Mouse (Mus musculus) heart, postnatal 25 days (tissue): ENCODE data around the gene Agap1. TPM values are rescaled to one million over a fixed set of nuclear protein-coding genes. Genes with fewer than 3 reads are reported as not detected.

Source experiments
- DNase-seq: peaks from one replicate; pipeline ENCODE4 v3.0.0; 2022; ENCODE audit warnings: low spot score
- intact Hi-C: fragments of 180-260 bp; cut with DNase I; formaldehyde crosslinking; loops from one replicate; pipeline ENCODE4 v1.15.1; 2025
- total RNA-seq, 2 experiments: library from RNA; stranded (reverse); gene quantifications; 2 replicates each; pipeline ENCODE4 v1.2.3; 2021

Gene Agap1
- total RNA-seq, 2 experiments from 2014 or later: 62.8 to 65.5 TPM

GRCm38 (mm10) chr1:89680673-89681072, 226.1 kb downstream of the Agap1 start:
- intact Hi-C loops: no loop called here
- no peak for DNase-seq

GRCm38 (mm10) chr1:89688914-89689313, 234.3 kb downstream of the Agap1 start:
- DNase-seq: no peak
- intact Hi-C loops: no loop called here

GRCm38 (mm10) chr1:89689544-89690212, 235.1 kb downstream of the Agap1 start:
- no peak for DNase-seq
- intact Hi-C loops: no loop called here

- DNase-seq: no peak
- intact Hi-C loops: no loop called here
These were observed 236.5 kb downstream of the Agap1 start for GRCm38 (mm10) chr1:89691096-89691495.

- intact Hi-C loops: no loop called here
- DNase-seq: no peak
These were observed 237.8 kb downstream of the Agap1 start for GRCm38 (mm10) chr1:89692420-89692819.

GRCm38 (mm10) chr1:89694916-89695315, 240.3 kb downstream of the Agap1 start:
- intact Hi-C loops: no loop called here
- DNase-seq: no peak

GRCm38 (mm10) chr1:89697241-89697640, 242.6 kb downstream of the Agap1 start:
- intact Hi-C loops: no loop called here
- DNase-seq: no peak

GRCm38 (mm10) chr1:89700166-89700565, 245.6 kb downstream of the Agap1 start:
- no peak for DNase-seq
- intact Hi-C loops: no loop called here

GRCm38 (mm10) chr1:89701162-89701730, 246.6 kb downstream of the Agap1 start:
- DNase-seq: no peak
- intact Hi-C loops: no loop called here

- intact Hi-C loops: no loop called here
- DNase-seq: no peak
These were observed 248.7 kb downstream of the Agap1 start for GRCm38 (mm10) chr1:89703294-89703693.

- intact Hi-C loops: no loop called here
- no peak for DNase-seq
These were observed 251.1 kb downstream of the Agap1 start for GRCm38 (mm10) chr1:89705670-89706069.

GRCm38 (mm10) chr1:89706862-89707261, 252.3 kb downstream of the Agap1 start:
- DNase-seq: no peak
- intact Hi-C loops: no loop called here

GRCm38 (mm10) chr1:89707756-89708480, 253.3 kb downstream of the Agap1 start:
- no peak for DNase-seq

GRCm38 (mm10) chr1:89709824-89710223, 255.2 kb downstream of the Agap1 start:
- intact Hi-C loops: loop anchor here (2.0 kb wide), 1 partner anchor 13 kb away; no protein-coding TSS in a partner anchor
- no peak for DNase-seq

More at GRCm38 (mm10) chr1:89707756-89708480, 253.3 kb downstream of the Agap1 start:
- intact Hi-C loops: loop anchor here (2.0 kb wide), 1 partner anchor 15 kb away; no protein-coding TSS in a partner anchor

- DNase-seq: no peak
- intact Hi-C loops: no loop called here
These were observed 259.1 kb downstream of the Agap1 start for GRCm38 (mm10) chr1:89713681-89714080.

GRCm38 (mm10) chr1:89714165-89714980, 259.8 kb downstream of the Agap1 start:
- no peak for DNase-seq
- intact Hi-C loops: no loop called here

- no peak for DNase-seq
- intact Hi-C loops: no loop called here
These were observed 261.6 kb downstream of the Agap1 start for GRCm38 (mm10) chr1:89716234-89716633.

GRCm38 (mm10) chr1:89717100-89717499, 262.5 kb downstream of the Agap1 start:
- DNase-seq: no peak
- intact Hi-C loops: no loop called here

- intact Hi-C loops: no loop called here
- DNase-seq: no peak
These were observed 264.3 kb downstream of the Agap1 start for GRCm38 (mm10) chr1:89718782-89719403.

- DNase-seq: no peak
- intact Hi-C loops: no loop called here
These were observed 269.5 kb downstream of the Agap1 start for GRCm38 (mm10) chr1:89724141-89724540.
